Mouse (Mus musculus): ENCODE results near the gene 4931406C07Rik. TPM values are rescaled to one million over a fixed set of nuclear protein-coding genes. Genes with fewer than 3 reads are reported as not detected.

The 4931406C07Rik gene
- total and polyA plus RNA-seq, 3 experiments: 12.8 to 56.2 (median 31.8) TPM

- Histone ChIP-seq H3K4me3 (ENCODE audit: control insufficient read depth in 1 of 2, insufficient read depth in 1 of 2, low read depth in 2 of 2, low read length in 2 of 2) (peak overlapping the region; percentile 6 to 18; a peak in 3 of 4 replicates), H3K4me1 (ENCODE audit: control insufficient read depth in 1 of 2, insufficient read depth in 2 of 2, low read length in 2 of 2) (peaks cover 24 to 32% of the 10 kb centered on the region in 2 experiments)
- TF ChIP-seq JUND (IDR thresholded peaks at IDR 0.05; ENCODE audit: low read depth, low read length) (peak; percentile 72; the same call in 1 of the 2 replicates), SMC3 (IDR thresholded peaks at IDR 0.05; ENCODE audit: low read depth, low read length) (no peak), POLR2A (IDR thresholded peaks at IDR 0.05; ENCODE audit: control insufficient read depth in 1 of 2, insufficient read depth in 1 of 2, low read depth in 1 of 2, low read length in 2 of 2, poor library complexity in 1 of 2) (no peak), RAD21 (IDR thresholded peaks at IDR 0.05; ENCODE audit: low read depth, low read length) (no peak), SIN3A (IDR thresholded peaks at IDR 0.05; ENCODE audit: low read length) (no peak), ELF1 (IDR thresholded peaks at IDR 0.05; ENCODE audit: low read depth, low read length) (no peak), MEF2A (IDR thresholded peaks at IDR 0.05; ENCODE audit: extremely low read depth, insufficient replicate concordance, low read depth, low read length, poor library complexity, severe bottlenecking) (no peak), EP300 (IDR thresholded peaks at IDR 0.05; ENCODE audit: low read depth in 1 of 2, low read length in 2 of 2) (peak; percentile 71 to 80), CHD1 (IDR thresholded peaks at IDR 0.05; ENCODE audit: low read depth, low read length) (peak; percentile 96), RCOR1 (IDR thresholded peaks at IDR 0.05; ENCODE audit: low read depth, low read length) (no peak), TCF12 (IDR thresholded peaks at IDR 0.05; ENCODE audit: low read depth, low read length) (peak; percentile 46; the same call in 1 of the 2 replicates), NRF1 (IDR thresholded peaks at IDR 0.05; ENCODE audit: insufficient read depth, low read depth, low read length, poor library complexity, severe bottlenecking) (no peak), USF2 (IDR thresholded peaks at IDR 0.05; ENCODE audit: borderline replicate concordance in 1 of 2, insufficient read depth in 1 of 2, low read depth in 1 of 2, low read length in 2 of 2) (no peak), TBP (IDR thresholded peaks at IDR 0.05; ENCODE audit: low read depth, low read length) (peak; percentile 64; the same call in 1 of the 2 replicates), ZC3H11A (IDR thresholded peaks at IDR 0.05; ENCODE audit: low read depth, low read length) (no peak), POLR2AphosphoS5 (IDR thresholded peaks at IDR 0.05; ENCODE audit: borderline replicate concordance, low read depth, low read length) (no peak), MXI1 (IDR thresholded peaks at IDR 0.05; ENCODE audit: low read depth, low read length) (peak; percentile 13; the same call in 1 of the 2 replicates), MAZ (IDR thresholded peaks at IDR 0.05; ENCODE audit: low read depth, low read length) (peak; percentile 63; the same call in 1 of the 2 replicates), CHD2 (IDR thresholded peaks at IDR 0.05; ENCODE audit: low read length) (no peak), TAL1 (IDR thresholded peaks at IDR 0.05; ENCODE audit: low read length) (no peak), E2F4 (IDR thresholded peaks at IDR 0.05; ENCODE audit: borderline replicate concordance, low read depth, low read length) (no peak), ETS1 (IDR thresholded peaks at IDR 0.05; ENCODE audit: low read depth, low read length) (peak; percentile 37), USF1 (IDR thresholded peaks at IDR 0.05; ENCODE audit: low read depth, low read length) (no peak), HCFC1 (IDR thresholded peaks at IDR 0.05; ENCODE audit: low read depth, low read length) (0 out of 2 replicates have a peak, but pooled peaks have one; percentile 10), UBTF (IDR thresholded peaks at IDR 0.05; ENCODE audit: borderline replicate concordance, insufficient read depth, low read depth, low read length) (no peak), GATA1 (IDR thresholded peaks at IDR 0.05; ENCODE audit: low read depth, low read length) (peak; percentile 75), POLR2AphosphoS2 (IDR thresholded peaks at IDR 0.05; ENCODE audit: low read length) (no peak), ZNF384 (IDR thresholded peaks at IDR 0.05; ENCODE audit: low read depth, low read length) (peak; percentile 98)
These were observed 65.2 kb downstream of the 4931406C07Rik start for GRCm38 (mm10) chr9:15240863-15241595.

More at GRCm38 (mm10) chr9:15240863-15241595, 65.2 kb downstream of the 4931406C07Rik start:
- Histone ChIP-seq H3K9me3 (replicated peaks; ENCODE audit: insufficient read depth, low read length) (no peaks in the 10 kb centered on the region), H3K27ac (ENCODE audit: control insufficient read depth, low read depth, low read length) (peak overlapping the region; percentile 40; the same call in 1 of the 2 replicates), H3K36me3 (ENCODE audit: control insufficient read depth in 1 of 2, insufficient read depth in 2 of 2, low read length in 2 of 2) (peaks cover 0 to 28% of the 10 kb centered on the region in 2 experiments; a peak in 2 of 4 replicates), H3K79me2 (ENCODE audit: control insufficient read depth, insufficient read depth, low read length, poor library complexity) (peaks cover 13% of the 10 kb centered on the region), H3K9ac (ENCODE audit: control insufficient read depth, low read depth, low read length, poor library complexity, severe bottlenecking) (peak overlapping the region; percentile 37), H3K27me3 (ENCODE audit: control insufficient read depth in 1 of 2, insufficient read depth in 2 of 2, low read length in 2 of 2) (no peaks in the 10 kb centered on the region)
- DNase-seq (ENCODE audit: low read depth, low spot score): peak; percentile 90

All from MEL (cell line).